Mouse (Mus musculus) forebrain, embryonic 12.5 days (tissue): ENCODE data around the gene Tspear. TPM values are rescaled to one million over a fixed set of nuclear protein-coding genes. Genes with fewer than 3 reads are reported as not detected.

ENCODE experiments used
- ATAC-seq: fragments of 200-750 bp; cut with Nextera tagmentation; 2 replicates; pipeline ENCODE4 v1.8.0; 2017; ENCODE audit warnings: moderate TSS enrichment; ENCODE audit not compliant: low FRiP score
- H3K27ac ChIP-seq: fragments of 300-500 bp; sonication (generic); 2 replicates; pipeline ENCODE4 v1.5.1; 2016; ENCODE audit warnings: mild to moderate bottlenecking
- H3K27me3 ChIP-seq: fragments of 300-500 bp; sonication (generic); 2 replicates; pipeline ENCODE4 v1.6.1; 2016; ENCODE audit warnings: mild to moderate bottlenecking
- H3K36me3 ChIP-seq: fragments of 300-500 bp; sonication (generic); replicated peaks from 2 replicates; pipeline ENCODE4 v1.6.1; 2016; ENCODE audit warnings: mild to moderate bottlenecking
- H3K4me1 ChIP-seq: fragments of 300-500 bp; sonication (generic); 2 replicates; pipeline ENCODE4 v1.6.1; 2016
- H3K4me2 ChIP-seq: fragments of 300-500 bp; sonication (generic); 2 replicates; pipeline ENCODE4 v1.6.1; 2016; ENCODE audit warnings: mild to moderate bottlenecking, moderate library complexity
- H3K4me3 ChIP-seq: fragments of 300-500 bp; sonication (generic); replicated peaks from 2 replicates; pipeline ENCODE4 v1.5.1; 2016; ENCODE audit warnings: mild to moderate bottlenecking
- H3K9ac ChIP-seq: fragments of 300-500 bp; sonication (generic); 2 replicates; pipeline ENCODE4 v1.6.1; 2016; ENCODE audit warnings: mild to moderate bottlenecking
- H3K9me3 ChIP-seq: fragments of 300-500 bp; sonication (generic); 2 replicates; pipeline ENCODE4 v1.6.1; 2016
- WGBS: fragments of 180-500 bp; shearing (Covaris S2); methylation state at CpG from one replicate; pipeline ENCODE4 v1.1.7; 2016; 5-methylcytosine and 5-hydroxymethylcytosine counted together
- polyA plus RNA-seq: library from polyadenylated mRNA; unstranded; fragments of >200 nt; fragmentation: Nextera tagmentation; extraction: Ambion mirVana; gene quantifications from 2 replicates; pipeline ENCODE4 v1.2.1, GENCODE M21; 2016

The Tspear gene
- polyA plus RNA-seq, 1 experiment from 2014 or later: 0.92 TPM

- Histone ChIP-seq H3K36me3 (no peaks in the 10 kb centered on the region), H3K27me3 (peaks cover 16% of the 10 kb centered on the region; the same call in 1 of the 2 replicates), H3K4me2 (peak overlapping the region; percentile 90), H3K27ac (no peak overlapping the region), H3K9ac (no peak overlapping the region), H3K4me1 (peaks cover 15% of the 10 kb centered on the region), H3K9me3 (0 out of 2 replicates have a peak, but pooled peaks cover 4% of the 10 kb centered on the region), H3K4me3 (peak overlapping the region; percentile 61; the same call in 1 of the 2 replicates)
- 88% methylated on average over 27 of the region's 27 CpGs for WGBS
- ATAC-seq: no peak
These were observed 214.8 kb downstream of the Tspear start for GRCm38 (mm10) chr10:77900903-77901818.

- H3K4me2 ChIP-seq: peak overlapping the region; percentile 90
- H3K4me1 ChIP-seq: peaks cover 15% of the 10 kb centered on the region
- peak overlapping the region; percentile 61 for H3K4me3 ChIP-seq
- H3K27ac ChIP-seq: no peak overlapping the region
- 0 out of 2 replicates have a peak, but pooled peaks cover 4% of the 10 kb centered on the region for H3K9me3 ChIP-seq
- ATAC-seq: peak; percentile 55
- no peaks in the 10 kb centered on the region for H3K36me3 ChIP-seq
- peaks cover 16% of the 10 kb centered on the region; the same call in 1 of the 2 replicates for H3K27me3 ChIP-seq
- WGBS: 2% methylated on average over 14 of the region's 14 CpGs
- peak overlapping the region; percentile 65; the same call in 1 of the 2 replicates for H3K9ac ChIP-seq
These were observed 215.5 kb downstream of the Tspear start for GRCm38 (mm10) chr10:77901871-77902210.

- Histone ChIP-seq H3K4me1 (peaks cover 15% of the 10 kb centered on the region), H3K9ac (peak within 1 kb of the TSS; percentile 65), H3K27me3 (peaks cover 16% of the 10 kb centered on the region; the same call in 1 of the 2 replicates), H3K4me3 (peak within 1 kb of the TSS; percentile 61), H3K27ac (0 out of 2 replicates have a peak within 1 kb of the TSS, but pooled peaks have one; percentile 13), H3K4me2 (peak within 1 kb of the TSS; percentile 90), H3K9me3 (0 out of 2 replicates have a peak, but pooled peaks cover 4% of the 10 kb centered on the region), H3K36me3 (no peaks in the 10 kb centered on the region)
- peak; percentile 82 for ATAC-seq
- WGBS: 0% methylated on average over 44 of the region's 46 CpGs
These were observed 216.0 kb downstream of the Tspear start, which contains the start of gene Lrrc3 for GRCm38 (mm10) chr10:77902211-77902893. TSS of gene Lrrc3 (minus strand) at chr10:77902536.

GRCm38 (mm10) chr10:77902894-77903715 is 216.7 kb downstream of the Tspear start:
- Histone ChIP-seq H3K9ac (peak overlapping the region; percentile 65), H3K4me1 (peaks cover 15% of the 10 kb centered on the region), H3K9me3 (0 out of 2 replicates have a peak, but pooled peaks cover 4% of the 10 kb centered on the region), H3K4me2 (peak overlapping the region; percentile 90), H3K36me3 (no peaks in the 10 kb centered on the region), H3K27ac (no peak overlapping the region), H3K27me3 (peaks cover 16% of the 10 kb centered on the region; the same call in 1 of the 2 replicates), H3K4me3 (peak overlapping the region; percentile 61)
- WGBS: 8% methylated on average over 32 of the region's 35 CpGs
- peak; percentile 87 for ATAC-seq

- H3K9ac ChIP-seq: no peak overlapping the region
- WGBS: 85% methylated on average over 7 of the region's 7 CpGs
- H3K36me3 ChIP-seq: no peaks in the 10 kb centered on the region
- no peak for ATAC-seq
- no peaks in the 10 kb centered on the region for H3K27me3 ChIP-seq
- H3K4me2 ChIP-seq: no peak overlapping the region
- no peaks in the 10 kb centered on the region for H3K9me3 ChIP-seq
- no peak overlapping the region for H3K4me3 ChIP-seq
- no peaks in the 10 kb centered on the region for H3K4me1 ChIP-seq
- no peak overlapping the region for H3K27ac ChIP-seq
These were observed 226.2 kb downstream of the Tspear start for GRCm38 (mm10) chr10:77912605-77913004.

GRCm38 (mm10) chr10:77913292-77913691 is 226.9 kb downstream of the Tspear start:
- no peak for ATAC-seq
- Histone ChIP-seq H3K9ac (no peak overlapping the region), H3K36me3 (no peaks in the 10 kb centered on the region), H3K4me2 (no peak overlapping the region), H3K4me1 (no peaks in the 10 kb centered on the region), H3K9me3 (no peaks in the 10 kb centered on the region), H3K4me3 (no peak overlapping the region), H3K27me3 (no peaks in the 10 kb centered on the region), H3K27ac (no peak overlapping the region)
- WGBS: 79% methylated on average over 4 of the region's 4 CpGs

- Histone ChIP-seq H3K27me3 (no peaks in the 10 kb centered on the region), H3K4me2 (no peak overlapping the region), H3K36me3 (no peaks in the 10 kb centered on the region), H3K4me3 (no peak overlapping the region), H3K27ac (no peak overlapping the region), H3K4me1 (no peaks in the 10 kb centered on the region), H3K9me3 (no peaks in the 10 kb centered on the region), H3K9ac (no peak overlapping the region)
- no peak for ATAC-seq
- 62% methylated on average over 8 of the region's 8 CpGs for WGBS
These were observed 230.4 kb downstream of the Tspear start for GRCm38 (mm10) chr10:77916636-77917335.

- H3K27ac ChIP-seq: no peak overlapping the region
- H3K4me1 ChIP-seq: no peaks in the 10 kb centered on the region
- no peaks in the 10 kb centered on the region for H3K27me3 ChIP-seq
- H3K9ac ChIP-seq: no peak overlapping the region
- ATAC-seq: no peak
- H3K9me3 ChIP-seq: no peaks in the 10 kb centered on the region
- no peak overlapping the region for H3K4me3 ChIP-seq
- WGBS: 83% methylated on average over 5 of the region's 5 CpGs
- no peaks in the 10 kb centered on the region for H3K36me3 ChIP-seq
- no peak overlapping the region for H3K4me2 ChIP-seq
These were observed 234.6 kb downstream of the Tspear start for GRCm38 (mm10) chr10:77921009-77921408.

- no peaks in the 10 kb centered on the region for H3K9me3 ChIP-seq
- no peak overlapping the region for H3K27ac ChIP-seq
- no peak overlapping the region for H3K9ac ChIP-seq
- H3K27me3 ChIP-seq: no peaks in the 10 kb centered on the region
- no peak overlapping the region for H3K4me2 ChIP-seq
- no peak for ATAC-seq
- H3K4me1 ChIP-seq: no peaks in the 10 kb centered on the region
- H3K4me3 ChIP-seq: no peak overlapping the region
- 88% methylated on average over 4 of the region's 4 CpGs for whole genome bisulfite sequencing
- no peaks in the 10 kb centered on the region for H3K36me3 ChIP-seq
These were observed 236.3 kb downstream of the Tspear start for GRCm38 (mm10) chr10:77922681-77923080.

- H3K4me2 ChIP-seq: no peak overlapping the region
- no peaks in the 10 kb centered on the region for H3K9me3 ChIP-seq
- H3K27ac ChIP-seq: no peak overlapping the region
- no peak for ATAC-seq
- H3K4me3 ChIP-seq: no peak overlapping the region
- 42% methylated on average over 7 of the region's 7 CpGs for WGBS
- no peaks in the 10 kb centered on the region for H3K36me3 ChIP-seq
- H3K27me3 ChIP-seq: no peaks in the 10 kb centered on the region
- H3K9ac ChIP-seq: no peak overlapping the region
- no peaks in the 10 kb centered on the region for H3K4me1 ChIP-seq
These were observed 239.8 kb downstream of the Tspear start for GRCm38 (mm10) chr10:77926140-77926539.

- Histone ChIP-seq H3K9me3 (no peaks in the 10 kb centered on the region), H3K4me2 (no peak overlapping the region), H3K4me1 (no peaks in the 10 kb centered on the region), H3K36me3 (no peaks in the 10 kb centered on the region), H3K9ac (no peak overlapping the region), H3K27me3 (no peaks in the 10 kb centered on the region), H3K27ac (no peak overlapping the region), H3K4me3 (no peak overlapping the region)
- ATAC-seq: no peak
- WGBS: 87% methylated on average over 10 of the region's 10 CpGs
These were observed 241.0 kb downstream of the Tspear start for GRCm38 (mm10) chr10:77927375-77927774.
